Mouse (Mus musculus): ENCODE measurements around the gene Prelid1.

GRCm38 (mm10) chr13:55339259-55339658, 19.0 kb downstream of the Prelid1 start:
- TF ChIP-seq RCOR1 (IDR thresholded peaks at IDR 0.05; ENCODE audit: low read depth, low read length) (no peak), CTCF (IDR thresholded peaks at IDR 0.05 in 2 of 3, conservative IDR thresholded peaks at IDR 0.05 in 1 of 3; ENCODE audit: control insufficient read depth in 1 of 3, insufficient read depth in 1 of 3, low read depth in 2 of 3, low read length in 3 of 3, poor library complexity in 1 of 3, severe bottlenecking in 1 of 3) (no peak), MAZ (IDR thresholded peaks at IDR 0.05; ENCODE audit: low read depth, low read length) (no peak), USF1 (IDR thresholded peaks at IDR 0.05; ENCODE audit: low read depth, low read length) (no peak), EP300 (IDR thresholded peaks at IDR 0.05; ENCODE audit: low read depth in 1 of 2, low read length in 2 of 2) (no peak), POLR2AphosphoS5 (IDR thresholded peaks at IDR 0.05; ENCODE audit: borderline replicate concordance, low read depth, low read length) (no peak), ZKSCAN1 (IDR thresholded peaks at IDR 0.05; ENCODE audit: low read depth, low read length) (no peak), POLR2A (IDR thresholded peaks at IDR 0.05; ENCODE audit: control insufficient read depth in 1 of 2, insufficient read depth in 1 of 2, low read depth in 1 of 2, low read length in 2 of 2, poor library complexity in 1 of 2) (no peak)

All from MEL (cell line).